Mouse (Mus musculus) midbrain, embryonic 13.5 days (tissue): ENCODE results near the gene Grid2. TPM values are rescaled to one million over a fixed set of nuclear protein-coding genes. Genes with fewer than 3 reads are reported as not detected.

Source experiments
- ATAC-seq: fragments of 200-750 bp; cut with Nextera tagmentation; 2 replicates; pipeline ENCODE4 v1.8.0; 2017; ENCODE audit warnings: mild to moderate bottlenecking, moderate TSS enrichment, moderate library complexity
- H3K27ac ChIP-seq: fragments of 300-500 bp; sonication (generic); 2 replicates; pipeline ENCODE4 v1.5.1; 2015; ENCODE audit warnings: inconsistent platforms, mild to moderate bottlenecking, moderate library complexity
- H3K27me3 ChIP-seq: fragments of 300-500 bp; sonication (generic); 2 replicates; pipeline ENCODE4 v1.6.1; 2015; ENCODE audit warnings: mild to moderate bottlenecking, inconsistent platforms
- H3K36me3 ChIP-seq: fragments of 300-500 bp; sonication (generic); 2 replicates; pipeline ENCODE4 v1.6.1; 2015; ENCODE audit warnings: mild to moderate bottlenecking, inconsistent platforms
- H3K4me1 ChIP-seq: fragments of 300-500 bp; sonication (generic); replicated peaks from 2 replicates; pipeline ENCODE4 v1.6.1; 2015; ENCODE audit warnings: inconsistent platforms
- H3K4me2 ChIP-seq: fragments of 300-500 bp; sonication (generic); replicated peaks from 2 replicates; pipeline ENCODE4 v1.6.1; 2015; ENCODE audit warnings: moderate library complexity, mild to moderate bottlenecking, inconsistent platforms
- H3K4me3 ChIP-seq: fragments of 300-500 bp; sonication (generic); replicated peaks from 2 replicates; pipeline ENCODE4 v1.5.1; 2015; ENCODE audit warnings: mild to moderate bottlenecking, inconsistent platforms
- H3K9ac ChIP-seq: fragments of 300-500 bp; sonication (generic); replicated peaks from 2 replicates; pipeline ENCODE4 v1.6.1; 2015; ENCODE audit warnings: mild to moderate bottlenecking, inconsistent platforms
- H3K9me3 ChIP-seq: fragments of 300-500 bp; sonication (generic); 2 replicates; pipeline ENCODE4 v1.6.1; 2016; ENCODE audit warnings: mild to moderate bottlenecking, inconsistent platforms
- WGBS: fragments of 180-500 bp; shearing (Covaris S2); methylation state at CpG from one replicate; pipeline ENCODE4 v1.1.7; 2015; 5-methylcytosine and 5-hydroxymethylcytosine counted together
- polyA plus RNA-seq: library from polyadenylated mRNA; unstranded; fragments of >200 nt; fragmentation: Nextera tagmentation; extraction: Ambion mirVana; gene quantifications from 2 replicates; pipeline ENCODE4 v1.2.1, GENCODE M21; 2015

Grid2 gene
- polyA plus RNA-seq, 1 experiment from 2014 or later = 7.6 TPM

- no peak overlapping the region for H3K4me2 ChIP-seq
- H3K9ac ChIP-seq = no peak overlapping the region
- H3K27me3 ChIP-seq = no peaks in the 10 kb centered on the region
- H3K9me3 ChIP-seq = no peaks in the 10 kb centered on the region
- H3K4me1 ChIP-seq = no peaks in the 10 kb centered on the region
- H3K27ac ChIP-seq = no peak overlapping the region
- ATAC-seq = no peak
- H3K36me3 ChIP-seq = no peaks in the 10 kb centered on the region
- no peak overlapping the region for H3K4me3 ChIP-seq
Measured at GRCm38 (mm10) chr6:64427658-64428057, 1172.0 kb downstream of the Grid2 start.

GRCm38 (mm10) chr6:64428898-64429297 is 1173.2 kb downstream of the Grid2 start:
- no peak overlapping the region for H3K27ac ChIP-seq
- WGBS = 42% methylated on average over 1 of the region's 1 CpGs
- ATAC-seq = peak; percentile 63

GRCm38 (mm10) chr6:64448127-64448526 is 1192.5 kb downstream of the Grid2 start:
- ATAC-seq = no peak
- H3K27ac ChIP-seq = no peak overlapping the region

More at GRCm38 (mm10) chr6:64428898-64429297, 1173.2 kb downstream of the Grid2 start:
- H3K4me1 ChIP-seq = no peaks in the 10 kb centered on the region
- no peaks in the 10 kb centered on the region for H3K27me3 ChIP-seq
- no peak overlapping the region for H3K4me3 ChIP-seq
- no peak overlapping the region for H3K9ac ChIP-seq
- no peak overlapping the region for H3K4me2 ChIP-seq
- H3K36me3 ChIP-seq = no peaks in the 10 kb centered on the region
- no peaks in the 10 kb centered on the region for H3K9me3 ChIP-seq

GRCm38 (mm10) chr6:64448864-64449355 is 1193.2 kb downstream of the Grid2 start:
- 75% methylated on average over 4 of the region's 4 CpGs for WGBS
- Histone ChIP-seq H3K4me1 (no peaks in the 10 kb centered on the region), H3K27me3 (no peaks in the 10 kb centered on the region), H3K9me3 (no peaks in the 10 kb centered on the region), H3K27ac (no peak overlapping the region), H3K4me3 (no peak overlapping the region), H3K36me3 (no peaks in the 10 kb centered on the region), H3K9ac (no peak overlapping the region), H3K4me2 (no peak overlapping the region)
- ATAC-seq = no peak

More at GRCm38 (mm10) chr6:64448127-64448526, 1192.5 kb downstream of the Grid2 start:
- Histone ChIP-seq H3K36me3 (no peaks in the 10 kb centered on the region), H3K4me3 (no peak overlapping the region), H3K27me3 (no peaks in the 10 kb centered on the region), H3K9ac (no peak overlapping the region), H3K4me1 (no peaks in the 10 kb centered on the region), H3K9me3 (no peaks in the 10 kb centered on the region), H3K4me2 (no peak overlapping the region)
- 88% methylated on average over 5 of the region's 5 CpGs for WGBS

GRCm38 (mm10) chr6:64450770-64451169 is 1195.1 kb downstream of the Grid2 start:
- no peak overlapping the region for H3K4me2 ChIP-seq
- H3K9me3 ChIP-seq = no peaks in the 10 kb centered on the region
- no peak for ATAC-seq
- 89% methylated on average over 3 of the region's 3 CpGs for WGBS
- no peaks in the 10 kb centered on the region for H3K27me3 ChIP-seq
- no peak overlapping the region for H3K27ac ChIP-seq
- H3K36me3 ChIP-seq = no peaks in the 10 kb centered on the region
- no peak overlapping the region for H3K4me3 ChIP-seq
- no peak overlapping the region for H3K9ac ChIP-seq
- H3K4me1 ChIP-seq = no peaks in the 10 kb centered on the region

- no peak overlapping the region for H3K4me3 ChIP-seq
- 74% methylated on average over 3 of the region's 3 CpGs for WGBS
- H3K9me3 ChIP-seq = no peaks in the 10 kb centered on the region
- no peak overlapping the region for H3K27ac ChIP-seq
- no peaks in the 10 kb centered on the region for H3K27me3 ChIP-seq
- no peaks in the 10 kb centered on the region for H3K4me1 ChIP-seq
- H3K36me3 ChIP-seq = no peaks in the 10 kb centered on the region
- no peak overlapping the region for H3K4me2 ChIP-seq
- no peak overlapping the region for H3K9ac ChIP-seq
- ATAC-seq = no peak
Measured at GRCm38 (mm10) chr6:64479884-64480283, 1224.2 kb downstream of the Grid2 start.

- Histone ChIP-seq H3K4me2 (no peak overlapping the region), H3K36me3 (no peaks in the 10 kb centered on the region), H3K27ac (no peak overlapping the region), H3K4me1 (no peaks in the 10 kb centered on the region), H3K9ac (no peak overlapping the region), H3K9me3 (no peaks in the 10 kb centered on the region), H3K27me3 (no peaks in the 10 kb centered on the region), H3K4me3 (no peak overlapping the region)
- 73% methylated on average over 2 of the region's 2 CpGs for WGBS
- no peak for ATAC-seq
Measured at GRCm38 (mm10) chr6:64480592-64480991, 1224.9 kb downstream of the Grid2 start.

- Histone ChIP-seq H3K4me2 (no peak overlapping the region), H3K27ac (no peak overlapping the region), H3K9me3 (no peaks in the 10 kb centered on the region), H3K4me3 (no peak overlapping the region), H3K27me3 (no peaks in the 10 kb centered on the region), H3K36me3 (no peaks in the 10 kb centered on the region), H3K4me1 (peaks cover 3% of the 10 kb centered on the region; the same call in 1 of the 2 replicates), H3K9ac (no peak overlapping the region)
- 69% methylated on average over 4 of the region's 4 CpGs for WGBS
- peak; percentile 83 for ATAC-seq
Measured at GRCm38 (mm10) chr6:64490313-64491067, 1234.8 kb downstream of the Grid2 start.

GRCm38 (mm10) chr6:64504394-64504793 is 1248.7 kb downstream of the Grid2 start:
- no peak overlapping the region for H3K27ac ChIP-seq
- H3K4me3 ChIP-seq = no peak overlapping the region
- H3K4me1 ChIP-seq = no peaks in the 10 kb centered on the region
- ATAC-seq = no peak
- no peak overlapping the region for H3K4me2 ChIP-seq
- WGBS = 74% methylated on average over 1 of the region's 1 CpGs
- no peaks in the 10 kb centered on the region for H3K27me3 ChIP-seq
- no peaks in the 10 kb centered on the region for H3K36me3 ChIP-seq
- H3K9ac ChIP-seq = no peak overlapping the region
- H3K9me3 ChIP-seq = no peaks in the 10 kb centered on the region

- 0 out of 2 replicates have a peak, but pooled peaks have one; percentile 20 for ATAC-seq
- Histone ChIP-seq H3K36me3 (no peaks in the 10 kb centered on the region), H3K9ac (no peak overlapping the region), H3K4me1 (no peaks in the 10 kb centered on the region), H3K4me3 (no peak overlapping the region), H3K27me3 (no peaks in the 10 kb centered on the region), H3K27ac (no peak overlapping the region), H3K9me3 (no peaks in the 10 kb centered on the region), H3K4me2 (no peak overlapping the region)
- 65% methylated on average over 3 of the region's 3 CpGs for WGBS
Measured at GRCm38 (mm10) chr6:64542168-64542567, 1286.5 kb downstream of the Grid2 start.

GRCm38 (mm10) chr6:64553645-64554044 is 1298.0 kb downstream of the Grid2 start:
- no peak for ATAC-seq
- no peaks in the 10 kb centered on the region for H3K9me3 ChIP-seq
- no peak overlapping the region for H3K4me3 ChIP-seq
- H3K4me1 ChIP-seq = no peaks in the 10 kb centered on the region
- no peaks in the 10 kb centered on the region for H3K27me3 ChIP-seq
- H3K9ac ChIP-seq = no peak overlapping the region
- WGBS = 84% methylated on average over 3 of the region's 3 CpGs
- H3K27ac ChIP-seq = no peak overlapping the region
- H3K4me2 ChIP-seq = no peak overlapping the region
- no peaks in the 10 kb centered on the region for H3K36me3 ChIP-seq

- no peaks in the 10 kb centered on the region for H3K4me1 ChIP-seq
- no peak overlapping the region for H3K4me3 ChIP-seq
- 87% methylated on average over 4 of the region's 4 CpGs for WGBS
- H3K4me2 ChIP-seq = no peak overlapping the region
- no peaks in the 10 kb centered on the region for H3K36me3 ChIP-seq
- no peak for ATAC-seq
- H3K27ac ChIP-seq = no peak overlapping the region
- no peaks in the 10 kb centered on the region for H3K9me3 ChIP-seq
- no peak overlapping the region for H3K9ac ChIP-seq
- no peaks in the 10 kb centered on the region for H3K27me3 ChIP-seq
Measured at GRCm38 (mm10) chr6:64555220-64555619, 1299.5 kb downstream of the Grid2 start.
